In the genomic region with DNA sequence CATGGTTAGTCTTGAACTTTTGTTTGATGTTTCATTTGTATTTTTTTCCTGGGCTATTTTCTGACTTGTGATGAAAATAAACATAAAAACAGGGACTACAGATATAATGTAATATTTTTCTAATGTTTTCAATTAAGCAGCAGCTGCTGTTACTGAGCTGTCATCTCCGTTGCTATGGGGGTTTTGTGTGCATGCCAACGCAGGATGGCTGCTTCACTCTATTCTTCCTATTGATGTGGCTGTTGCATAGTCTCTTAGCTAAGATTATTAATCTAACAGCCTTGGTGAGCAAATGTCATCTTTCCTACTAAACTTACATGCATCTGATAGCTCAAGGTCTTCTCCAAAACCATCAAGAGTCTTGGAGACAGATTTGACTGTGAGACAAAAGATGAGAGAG, we compare ENCODE assay signal across 29 mouse cellular contexts.
DNase-seq lines count a peak whose midpoint lies in the region; ATAC-seq and TF ChIP-seq lines count a peak whose summit lies in the region.
"Had no signal": no experiment of that assay in that cellular context is flagged by ENCODE, and none has a peak within 500 bp of the region (broad histone marks: within the 10 kb centered on the region; RNA-seq: fewer than 3 reads in every experiment).

No protein-coding gene starts in this region.

- DNase-seq in hindbrain, postnatal 0 days (ENCODE audit: low spot score) = peak; percentile 6
- no peak for DNase-seq in hindbrain, embryonic 10.5 days (ENCODE audit: low spot score)
- peak; percentile 17 for DNase-seq in brain, adult 2 months (ENCODE audit: low read depth, low spot score)
- peak; percentile 40 for DNase-seq in brain, embryonic 14.5 days (ENCODE audit: low read depth)
- DNase-seq in layer of hippocampus, adult 9-10 months (ENCODE audit: low spot score) = peak; percentile 27
- no peak for DNase-seq in heart, postnatal 14 days
- no peak for DNase-seq in lung, postnatal 36 days
- DNase-seq: adrenal gland, adult 2 months; adrenal gland, postnatal 36 days; B cell, adult 2 months; cerebellum, adult 8-10 months; cerebellum, postnatal 36 days; embryo, embryonic 11 days; gastrocnemius, postnatal 14 days; heart, postnatal 36 days; kidney, adult 18-20 months; kidney, postnatal 36 days; thymus, postnatal 14 days had no signal

- no peak overlapping the region for H3K9ac ChIP-seq in hindbrain, postnatal 0 days (replicated peaks; ENCODE audit: low read length)
- H3K9ac ChIP-seq: embryonic facial prominence, embryonic 12.5 days; heart, embryonic 15.5 days; hindbrain, embryonic 15.5 days; limb, embryonic 12.5 days; liver, embryonic 15.5 days; lung, embryonic 15.5 days; midbrain, embryonic 13.5 days; neural tube, embryonic 15.5 days; stomach, embryonic 15.5 days had no signal

- no peaks in the 10 kb centered on the region for H3K9me3 ChIP-seq in hindbrain, postnatal 0 days (ENCODE audit: low read length)
- H3K9me3 ChIP-seq in hindbrain, embryonic 10.5 days = no peaks in the 10 kb centered on the region
- H3K9me3 ChIP-seq: embryonic facial prominence, embryonic 12.5 days; heart, embryonic 10.5 days; heart, embryonic 15.5 days; hindbrain, embryonic 15.5 days; limb, embryonic 12.5 days; liver, embryonic 15.5 days; lung, embryonic 15.5 days; midbrain, embryonic 13.5 days; neural tube, embryonic 15.5 days; stomach, embryonic 15.5 days had no signal

- intact Hi-C loops in heart, postnatal 14 days (cut with DNase I) = no loop called here

- no peak for TF ChIP-seq POLR2A in brain, embryonic 14.5 days (IDR thresholded peaks at IDR 0.05; ENCODE audit: borderline replicate concordance, extremely low read depth, insufficient read depth, insufficient read length, poor library complexity, severe bottlenecking)

- no peak for TF ChIP-seq CTCF in hindbrain, postnatal 0 days (IDR thresholded peaks at IDR 0.05; ENCODE audit: low read depth)
- no peak for TF ChIP-seq CTCF in brain, embryonic 14.5 days (IDR thresholded peaks at IDR 0.05; ENCODE audit: borderline replicate concordance, extremely low read depth, insufficient read depth, insufficient read length)

- H3K4me1 ChIP-seq in hindbrain, postnatal 0 days (ENCODE audit: insufficient read depth, low read length) = no peaks in the 10 kb centered on the region
- H3K4me1 ChIP-seq in hindbrain, embryonic 10.5 days (replicated peaks) = no peaks in the 10 kb centered on the region
- H3K4me1 ChIP-seq: embryonic facial prominence, embryonic 12.5 days; heart, embryonic 10.5 days; heart, embryonic 15.5 days; hindbrain, embryonic 15.5 days; limb, embryonic 12.5 days; liver, embryonic 15.5 days; lung, embryonic 15.5 days; midbrain, embryonic 13.5 days; neural tube, embryonic 15.5 days; stomach, embryonic 15.5 days had no signal

- ATAC-seq in hindbrain, postnatal 0 days = no peak
- ATAC-seq in megakaryocyte progenitor cell, adult 5-6 weeks (replicated peaks; ENCODE audit: poor library complexity) = no peak
- ATAC-seq: midbrain, embryonic 13.5 days had no signal

- H3K4me3 ChIP-seq in hindbrain, postnatal 0 days (ENCODE audit: low read length) = no peak overlapping the region
- H3K4me3 ChIP-seq in hindbrain, embryonic 10.5 days = no peak overlapping the region
- H3K4me3 ChIP-seq: embryonic facial prominence, embryonic 12.5 days; heart, embryonic 10.5 days; heart, embryonic 15.5 days; hindbrain, embryonic 15.5 days; limb, embryonic 12.5 days; liver, embryonic 15.5 days; lung, embryonic 15.5 days; midbrain, embryonic 13.5 days; neural tube, embryonic 15.5 days; stomach, embryonic 15.5 days had no signal

- 52% methylated on average over 2 of the region's 2 CpGs for WGBS in hindbrain, postnatal 0 days
- 85% methylated on average over 2 of the region's 2 CpGs for WGBS in hindbrain, embryonic 10.5 days

- no peaks in the 10 kb centered on the region for H3K27me3 ChIP-seq in hindbrain, postnatal 0 days (ENCODE audit: insufficient read depth, low read length)
- H3K27me3 ChIP-seq in hindbrain, embryonic 10.5 days (ENCODE audit: insufficient read depth, poor library complexity, severe bottlenecking) = no peaks in the 10 kb centered on the region
- H3K27me3 ChIP-seq: embryonic facial prominence, embryonic 12.5 days; heart, embryonic 15.5 days; hindbrain, embryonic 15.5 days; limb, embryonic 12.5 days; liver, embryonic 15.5 days; lung, embryonic 15.5 days; midbrain, embryonic 13.5 days; neural tube, embryonic 15.5 days; stomach, embryonic 15.5 days had no signal

- no peak overlapping the region for H3K4me2 ChIP-seq in hindbrain, postnatal 0 days (ENCODE audit: low read depth, low read length)
- H3K4me2 ChIP-seq: embryonic facial prominence, embryonic 12.5 days; heart, embryonic 15.5 days; hindbrain, embryonic 15.5 days; limb, embryonic 12.5 days; liver, embryonic 15.5 days; lung, embryonic 15.5 days; midbrain, embryonic 13.5 days; neural tube, embryonic 15.5 days; stomach, embryonic 15.5 days had no signal

- H3K36me3 ChIP-seq in hindbrain, postnatal 0 days (ENCODE audit: insufficient read depth, low read length) = no peaks in the 10 kb centered on the region
- no peaks in the 10 kb centered on the region for H3K36me3 ChIP-seq in hindbrain, embryonic 10.5 days
- H3K36me3 ChIP-seq: embryonic facial prominence, embryonic 12.5 days; heart, embryonic 10.5 days; heart, embryonic 15.5 days; hindbrain, embryonic 15.5 days; limb, embryonic 12.5 days; liver, embryonic 15.5 days; lung, embryonic 15.5 days; midbrain, embryonic 13.5 days; neural tube, embryonic 15.5 days; stomach, embryonic 15.5 days had no signal

- no peak overlapping the region for H3K27ac ChIP-seq in hindbrain, postnatal 0 days
- H3K27ac ChIP-seq in hindbrain, embryonic 10.5 days = no peak overlapping the region
- H3K27ac ChIP-seq: embryonic facial prominence, embryonic 12.5 days; heart, embryonic 10.5 days; heart, embryonic 15.5 days; hindbrain, embryonic 15.5 days; limb, embryonic 12.5 days; liver, embryonic 15.5 days; lung, embryonic 15.5 days; midbrain, embryonic 13.5 days; neural tube, embryonic 15.5 days; stomach, embryonic 15.5 days had no signal

Comparison
In these comparisons a context has a peak if more than half of its experiments do, and no peak if none do; other contexts are left out.
1. DNase-seq: peak in hindbrain, postnatal 0 days (single experiment), brain, adult 2 months (single experiment), brain, embryonic 14.5 days (single experiment) and layer of hippocampus, adult 9-10 months (single experiment); none in hindbrain, embryonic 10.5 days (single experiment), heart, postnatal 14 days (0 of 2) and lung, postnatal 36 days (single experiment).